Mouse (Mus musculus): ENCODE results near the gene Ano6. TPM values are rescaled to one million over a fixed set of nuclear protein-coding genes. Genes with fewer than 3 reads are reported as not detected.
"Not testable (repeated sequence)": the region's sequence is repeated elsewhere in the genome, so short reads cannot be mapped to it uniquely, and the experiment has no call there.

The Ano6 gene
- polyA plus RNA-seq, 1 experiment = 38.7 TPM

GRCm38 (mm10) chr15:95820142-95820541, 29.5 kb downstream of the Ano6 start:
- WGBS = 94% methylated on average over 12 of the region's 12 CpGs
- DNase-seq (ENCODE audit: low read depth, low spot score) = no peak

DNA sequence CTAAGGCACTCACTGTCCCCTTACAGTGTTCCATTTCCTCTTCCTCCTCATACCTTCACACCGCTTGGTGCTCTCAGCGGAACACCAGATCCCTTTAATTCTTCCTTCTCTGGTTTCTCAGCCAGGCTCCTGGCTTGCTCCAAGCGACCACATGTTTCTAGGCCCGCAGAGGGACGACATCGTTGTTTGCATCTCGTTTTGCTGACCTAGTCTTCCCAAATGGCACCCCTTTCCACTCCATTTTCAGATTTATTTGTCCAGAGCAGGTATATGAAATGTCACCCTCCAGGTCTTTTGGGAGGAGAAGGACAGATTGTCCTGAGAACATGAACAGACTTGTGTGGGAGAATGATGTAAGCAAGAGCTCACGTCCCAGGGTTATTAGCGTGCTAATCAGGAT, 30.0 kb downstream of the Ano6 start:
- no peak for DNase-seq (ENCODE audit: low read depth, low spot score)
- WGBS = 92% methylated on average over 9 of the region's 9 CpGs

- no peak for DNase-seq (ENCODE audit: low read depth, low spot score)
- WGBS = 85% methylated on average over 9 of the region's 9 CpGs
These were observed 31.5 kb downstream of the Ano6 start for GRCm38 (mm10) chr15:95822099-95822498.

DNA sequence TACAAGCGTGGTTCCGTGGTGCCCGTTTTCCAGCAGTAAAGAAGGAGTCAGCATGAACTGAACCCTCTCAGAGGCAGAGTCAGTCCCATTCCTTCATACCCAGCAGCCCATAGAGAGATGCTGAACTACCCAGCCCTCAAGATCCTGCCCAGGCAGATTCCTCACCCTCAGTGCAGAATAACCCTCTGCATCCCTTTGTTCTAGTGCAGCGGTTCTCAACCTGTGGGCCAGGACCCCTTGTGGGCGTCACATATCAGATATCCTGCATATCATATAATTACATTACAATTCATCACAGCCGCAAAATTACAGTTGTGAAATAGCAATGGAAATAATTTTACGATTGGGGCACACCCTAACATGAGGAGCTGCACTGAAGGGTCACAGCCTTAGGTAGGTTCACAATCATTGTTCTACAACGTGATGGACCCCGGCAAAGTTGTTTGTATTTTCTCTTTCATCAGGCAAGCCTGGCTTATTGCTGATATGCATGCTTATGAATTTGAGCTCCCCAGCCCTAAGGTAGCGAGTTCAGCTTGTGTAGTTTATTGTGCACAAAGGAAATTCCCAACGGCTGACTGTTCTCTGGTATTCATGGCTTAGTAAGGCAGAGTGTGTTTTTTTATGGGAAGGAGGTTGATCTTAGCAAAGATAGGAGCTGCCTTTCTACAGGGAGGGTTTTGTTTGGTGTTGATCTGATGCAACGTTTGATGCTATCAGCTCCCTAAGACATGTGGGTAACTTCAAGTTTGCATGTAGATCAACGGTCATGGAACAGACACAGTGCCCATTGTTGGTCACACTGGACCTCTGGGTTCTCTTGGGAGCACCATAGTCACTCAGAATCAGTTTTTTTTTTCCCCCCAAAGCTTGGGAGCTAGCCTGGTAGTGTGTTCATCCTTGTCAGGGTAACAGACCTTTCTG, 33.0 kb downstream of the Ano6 start:
- DNase-seq (ENCODE audit: low read depth, low spot score) = no peak
- 39% methylated on average over 13 of the region's 13 CpGs for WGBS

- DNase-seq (ENCODE audit: low read depth, low spot score) = no peak
- WGBS = 77% methylated on average over 13 of the region's 13 CpGs
These were observed 35.9 kb downstream of the Ano6 start for GRCm38 (mm10) chr15:95826516-95826915.

DNA sequence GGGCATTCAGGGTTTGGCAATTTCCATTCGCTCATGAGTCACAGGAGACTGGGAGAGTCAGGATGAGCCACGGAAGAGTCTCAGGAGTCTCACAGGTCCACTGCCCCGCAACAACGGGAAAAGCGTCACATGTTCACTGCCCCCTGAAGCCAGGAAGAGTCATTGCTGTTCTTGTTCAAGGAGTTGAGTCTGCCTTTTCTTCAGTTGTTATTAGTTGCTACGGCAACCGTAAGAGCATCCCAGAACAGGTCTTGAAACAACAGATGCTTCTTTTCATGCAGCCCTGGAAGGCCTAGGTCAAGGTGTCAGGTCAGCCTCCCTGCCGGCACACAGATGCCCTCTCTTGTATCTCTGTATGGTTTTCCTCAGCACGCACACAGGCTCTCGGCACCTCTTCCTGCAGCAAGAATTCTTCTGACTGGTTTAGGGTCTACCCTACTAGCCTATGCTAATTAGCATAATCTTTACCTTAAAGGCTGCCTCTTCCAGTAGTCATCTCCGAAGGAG, 36.9 kb downstream of the Ano6 start:
- 67% methylated on average over 11 of the region's 11 CpGs for WGBS
- no peak for DNase-seq (ENCODE audit: low read depth, low spot score)

- WGBS = 64% methylated on average over 8 of the region's 8 CpGs
- not testable (repeated sequence) for DNase-seq (ENCODE audit: low read depth, low spot score)
These were observed 37.5 kb downstream of the Ano6 start for GRCm38 (mm10) chr15:95828018-95828646.

DNA sequence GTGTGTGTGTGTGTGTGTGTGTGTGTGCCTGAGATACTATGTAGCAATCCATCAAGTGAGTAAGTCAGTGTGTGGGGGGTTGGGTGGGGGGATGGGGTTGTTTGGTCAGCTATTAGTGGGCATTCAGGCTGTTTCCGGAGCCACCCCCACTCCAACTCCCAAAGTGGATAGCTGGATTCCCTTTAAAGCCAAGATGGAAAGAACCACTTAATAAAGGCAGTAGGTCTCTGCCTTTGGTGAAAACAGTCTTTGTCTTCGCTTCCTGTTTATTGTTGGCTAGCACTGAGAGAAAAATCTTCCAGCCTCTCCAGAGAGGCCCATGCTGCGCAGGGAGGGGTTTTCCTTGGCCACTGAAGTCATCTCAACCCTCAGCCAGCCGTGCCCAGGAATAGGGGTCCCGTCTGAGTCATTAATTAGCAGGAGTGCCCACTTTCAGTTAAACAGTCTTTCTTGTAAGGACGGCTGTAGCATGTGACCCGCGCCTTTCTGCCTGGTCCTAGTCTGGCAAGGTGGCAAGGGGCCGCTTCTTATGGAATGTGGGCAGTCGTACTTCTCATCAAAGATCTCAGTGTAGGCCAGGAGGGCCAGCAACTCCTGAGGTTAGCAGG, 38.1 kb downstream of the Ano6 start:
- 72% methylated on average over 10 of the region's 10 CpGs for WGBS
- no peak for DNase-seq (ENCODE audit: low read depth, low spot score)

GRCm38 (mm10) chr15:95829553-95830205, 39.0 kb downstream of the Ano6 start:
- no peak for DNase-seq (ENCODE audit: low read depth, low spot score)
- 52% methylated on average over 14 of the region's 14 CpGs for WGBS

GRCm38 (mm10) chr15:95830206-95830560, 39.5 kb downstream of the Ano6 start:
- no peak for DNase-seq (ENCODE audit: low read depth, low spot score)
- WGBS = 39% methylated on average over 12 of the region's 12 CpGs

GRCm38 (mm10) chr15:95833292-95833691, 42.6 kb downstream of the Ano6 start:
- DNase-seq (ENCODE audit: low read depth, low spot score) = no peak
- 79% methylated on average over 9 of the region's 9 CpGs for WGBS

DNA sequence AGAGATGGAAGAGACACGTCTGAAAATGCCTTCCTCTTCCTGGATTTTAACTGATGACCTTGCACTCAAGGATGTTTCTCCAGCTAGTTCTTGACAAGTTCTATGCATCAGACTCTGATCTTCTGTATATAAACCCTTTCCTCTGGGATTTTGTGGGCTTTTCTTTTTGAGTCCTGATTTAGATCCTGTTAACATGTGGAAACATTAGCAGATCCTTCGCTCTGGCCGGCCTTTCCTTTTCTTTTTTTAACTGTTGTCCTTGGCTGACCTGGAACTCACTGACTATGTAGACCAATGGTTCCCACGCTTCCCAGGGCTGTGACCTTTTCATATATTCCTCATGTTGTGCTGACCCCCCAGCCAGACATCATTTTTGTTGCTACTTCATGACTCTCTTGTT, 45.4 kb downstream of the Ano6 start:
- DNase-seq (ENCODE audit: low read depth, low spot score) = no peak
- WGBS = 64% methylated on average over 4 of the region's 4 CpGs

DNA sequence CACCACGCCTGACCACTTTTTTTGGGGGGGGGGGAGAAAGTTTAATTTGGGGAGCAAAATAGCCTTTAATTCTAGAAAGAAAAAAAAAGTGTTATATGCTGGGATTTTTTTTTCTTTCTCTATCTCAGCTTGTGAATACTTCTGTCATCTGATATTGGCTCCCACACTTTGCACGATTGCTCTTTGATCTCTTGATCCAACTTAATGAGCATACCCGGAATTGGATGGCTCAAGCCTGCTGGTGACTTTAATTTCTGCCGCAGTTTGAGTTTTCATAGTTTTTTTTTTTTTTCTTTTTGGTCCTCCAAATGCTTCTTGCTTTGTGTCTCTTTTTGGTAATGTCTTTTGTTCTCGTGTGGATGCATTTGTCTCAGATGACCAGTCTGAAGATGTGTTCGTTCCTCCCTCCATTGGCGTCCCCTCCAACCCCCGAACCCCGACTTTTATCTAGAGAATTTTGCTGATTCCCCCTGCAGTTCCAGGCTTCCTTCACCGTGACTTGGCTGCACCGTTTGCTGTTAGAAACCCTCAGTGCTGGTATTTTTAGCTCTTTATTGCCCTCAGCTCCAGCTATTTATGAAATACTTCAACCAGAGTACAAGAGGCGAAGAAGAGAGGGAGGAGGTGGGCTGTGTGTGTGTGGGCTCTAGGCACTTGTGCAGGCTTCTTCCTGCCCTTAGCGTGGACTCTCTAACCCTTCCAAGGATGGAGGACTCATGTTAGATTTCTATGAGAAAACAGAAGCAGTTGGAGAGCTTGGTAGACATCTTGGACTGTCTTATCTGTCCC, 46.2 kb downstream of the Ano6 start:
- 33% methylated on average over 13 of the region's 13 CpGs for WGBS
- DNase-seq (ENCODE audit: low read depth, low spot score) = no peak

GRCm38 (mm10) chr15:95837570-95837969, 46.9 kb downstream of the Ano6 start:
- 41% methylated on average over 1 of the region's 1 CpGs for WGBS
- no peak for DNase-seq (ENCODE audit: low read depth, low spot score)

- WGBS = 20% methylated on average over 11 of the region's 11 CpGs
These were observed 47.8 kb downstream of the Ano6 start for GRCm38 (mm10) chr15:95838171-95839020.

GRCm38 (mm10) chr15:95839789-95840188, 49.1 kb downstream of the Ano6 start:
- 85% methylated on average over 3 of the region's 3 CpGs for WGBS
- no peak for DNase-seq (ENCODE audit: low read depth, low spot score)

More at GRCm38 (mm10) chr15:95838171-95839020, 47.8 kb downstream of the Ano6 start:
- DNase-seq (ENCODE audit: low read depth, low spot score) = no peak

DNA sequence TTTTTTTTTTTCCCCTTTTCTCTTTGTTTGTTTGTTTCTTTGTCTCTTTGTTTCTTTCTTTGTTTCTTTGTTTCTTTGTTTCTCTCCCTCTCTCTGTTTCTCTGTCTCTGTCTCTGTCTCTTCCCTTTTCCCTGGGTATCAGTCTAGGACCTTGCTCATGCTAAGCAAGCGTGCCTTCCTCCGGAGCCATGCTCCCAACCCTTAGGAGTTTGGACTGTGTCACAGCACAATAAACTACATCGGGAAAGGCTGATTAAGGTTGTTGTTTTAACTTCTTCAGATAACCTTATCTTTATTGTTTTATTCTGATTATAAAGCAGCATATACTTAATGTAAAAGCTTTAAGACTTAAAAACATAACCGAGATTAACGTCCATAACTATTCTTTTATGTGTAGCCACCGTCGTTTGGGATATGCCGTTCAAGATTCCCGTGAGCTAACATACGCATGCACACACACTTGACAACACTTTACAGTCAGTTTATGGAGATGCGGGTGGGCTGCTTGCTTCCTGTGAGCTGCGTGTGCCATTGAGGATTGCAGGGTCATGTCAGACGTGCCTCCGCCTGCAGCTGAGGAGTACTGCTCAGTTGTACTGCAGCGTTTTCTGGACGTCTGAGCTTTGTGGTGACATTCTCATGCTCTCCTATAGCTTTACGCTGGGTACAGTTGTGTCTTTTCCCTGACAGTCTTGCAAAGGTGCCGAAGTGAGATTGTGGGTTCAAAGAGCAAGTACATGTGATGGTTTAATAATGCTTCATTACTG, 52.7 kb downstream of the Ano6 start:
- no peak for DNase-seq (ENCODE audit: low read depth, low spot score)
- WGBS = 30% methylated on average over 18 of the region's 18 CpGs

DNA sequence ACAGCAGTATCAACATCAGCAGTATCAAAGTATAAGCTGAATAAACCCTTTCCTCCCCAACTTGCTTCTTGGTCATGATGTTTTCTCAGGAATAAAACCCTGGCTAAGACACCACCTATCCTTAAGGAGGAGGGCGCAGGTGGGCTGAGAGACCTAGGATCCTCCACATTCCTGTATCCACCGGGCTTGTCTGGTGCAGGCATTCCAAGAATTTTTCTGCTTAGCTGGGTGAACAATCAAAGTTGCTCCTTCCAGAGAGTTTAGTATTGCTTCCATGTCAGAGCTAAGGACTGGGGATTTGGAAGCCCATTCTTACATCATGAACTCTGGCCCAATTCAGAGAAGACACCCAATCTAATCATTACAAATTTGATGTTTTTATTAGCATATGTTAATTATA, 53.8 kb downstream of the Ano6 start:
- 83% methylated on average over 2 of the region's 2 CpGs for WGBS

More for the DNA sequence above, 53.8 kb downstream of the Ano6 start:
- DNase-seq (ENCODE audit: low read depth, low spot score) = no peak

All from large intestine, adult 2 months (tissue).